Mouse (Mus musculus) MEL (cell line): ENCODE measurements around the gene Fgfr2. TPM values are rescaled to one million over a fixed set of nuclear protein-coding genes. Genes with fewer than 3 reads are reported as not detected.

Experiments
- DNase-seq: peaks from one replicate; pipeline ENCODE4 v3.0.0; 2011; ENCODE audit warnings: low read depth, low spot score
- H3K27ac ChIP-seq: 2 replicates; pipeline ENCODE4 v1.5.1; 2012; ENCODE audit warnings: low read depth, mild to moderate bottlenecking, control low read depth, low read length, moderate library complexity; ENCODE audit not compliant: control insufficient read depth
- H3K27me3 ChIP-seq, 2 experiments: fragments of 150-350 bp in 1 of 2; sonication (generic) in 1 of 2; 2 replicates each; pipeline ENCODE4 v1.6.1; 2012; ENCODE audit warnings: low read length in 2 of 2, mild to moderate bottlenecking in 2 of 2, improper control_type of control experiment in 1 of 2, moderate library complexity in 1 of 2; ENCODE audit not compliant: insufficient read depth in 2 of 2, control insufficient read depth in 1 of 2
- H3K36me3 ChIP-seq, 2 experiments: 2 replicates each; pipeline ENCODE4 v1.6.1; 2012 to 2014; ENCODE audit warnings: low read length in 2 of 2, improper control_type of control experiment in 1 of 2, inconsistent platforms in 1 of 2, mild to moderate bottlenecking in 1 of 2; ENCODE audit not compliant: insufficient read depth in 2 of 2, control insufficient read depth in 1 of 2
- H3K4me1 ChIP-seq, 2 experiments: fragments of 150-350 bp in 1 of 2; sonication (generic) in 1 of 2; 2 replicates each; pipeline ENCODE4 v1.6.1; 2012; ENCODE audit warnings: low read length in 2 of 2, improper control_type of control experiment in 1 of 2, mild to moderate bottlenecking in 1 of 2; ENCODE audit not compliant: insufficient read depth in 2 of 2, control insufficient read depth in 1 of 2
- H3K4me3 ChIP-seq, 2 experiments: fragments of 150-350 bp in 1 of 2; sonication (generic) in 1 of 2; 2 replicates each; pipeline ENCODE4 v1.5.1; 2012; ENCODE audit warnings: low read depth in 2 of 2, low read length in 2 of 2, mild to moderate bottlenecking in 2 of 2, moderate library complexity in 2 of 2, control low read depth in 1 of 2, improper control_type of control experiment in 1 of 2; ENCODE audit not compliant: control insufficient read depth in 1 of 2, insufficient read depth in 1 of 2
- H3K79me2 ChIP-seq: 2 replicates; pipeline ENCODE4 v1.6.1; 2012; ENCODE audit warnings: mild to moderate bottlenecking, low read length, moderate library complexity; ENCODE audit not compliant: control insufficient read depth, poor library complexity, insufficient read depth
- H3K9ac ChIP-seq: 2 replicates; pipeline ENCODE4 v1.6.1; 2012; ENCODE audit warnings: low read depth, mild to moderate bottlenecking, control low read depth, low read length, moderate library complexity; ENCODE audit not compliant: control insufficient read depth, poor library complexity, severe bottlenecking
- H3K9me3 ChIP-seq: fragments of 150-350 bp; sonication (generic); replicated peaks from 2 replicates; pipeline ENCODE4 v1.6.1; 2012; ENCODE audit warnings: mild to moderate bottlenecking, low read length, improper control_type of control experiment, moderate library complexity; ENCODE audit not compliant: insufficient read depth
- BHLHE40 ChIP-seq: IDR thresholded peaks from 2 replicates; pipeline ENCODE4 v1.6.1; 2012; ENCODE audit warnings: low read depth, mild to moderate bottlenecking, inconsistent platforms, low read length, improper control_type of control experiment, borderline replicate concordance
- CHD2 ChIP-seq: IDR thresholded peaks from 2 replicates; pipeline ENCODE4 v1.6.1; 2011; ENCODE audit warnings: low read length, improper control_type of control experiment
- E2F4 ChIP-seq: IDR thresholded peaks from 2 replicates; pipeline ENCODE4 v1.6.1; 2011; ENCODE audit warnings: low read depth, low read length, improper control_type of control experiment, borderline replicate concordance
- ELF1 ChIP-seq: IDR thresholded peaks from 2 replicates; pipeline ENCODE4 v1.6.1; 2014; ENCODE audit warnings: low read depth, mild to moderate bottlenecking, inconsistent platforms, low read length, improper control_type of control experiment, moderate library complexity
- EP300 ChIP-seq, 2 experiments: IDR thresholded peaks; 2 replicates each; pipeline ENCODE4 v1.6.1; 2011; ENCODE audit warnings: improper control_type of control experiment in 2 of 2, low read length in 2 of 2, low read depth in 1 of 2, mild to moderate bottlenecking in 1 of 2
- ETS1 ChIP-seq: IDR thresholded peaks from 2 replicates; pipeline ENCODE4 v1.6.1; 2012; ENCODE audit warnings: low read depth, mild to moderate bottlenecking, inconsistent platforms, low read length, improper control_type of control experiment, moderate library complexity
- GATA1 ChIP-seq: IDR thresholded peaks from 2 replicates; pipeline ENCODE4 v1.6.1; 2011; ENCODE audit warnings: low read depth, low read length, improper control_type of control experiment
- JUND ChIP-seq: IDR thresholded peaks from 2 replicates; pipeline ENCODE4 v1.6.1; 2011; ENCODE audit warnings: low read depth, mild to moderate bottlenecking, improper control_type of control experiment, low read length
- KAT2A ChIP-seq: conservative IDR thresholded peaks from 2 replicates; pipeline ENCODE4 v1.6.1; 2012; ENCODE audit warnings: low read depth, low read length, improper control_type of control experiment, inconsistent platforms
- MAFK ChIP-seq: IDR thresholded peaks from 2 replicates; pipeline ENCODE4 v1.6.1; 2011; ENCODE audit warnings: low read depth, mild to moderate bottlenecking, low read length, improper control_type of control experiment, borderline replicate concordance
- MAX ChIP-seq: IDR thresholded peaks from 2 replicates; pipeline ENCODE4 v1.6.1; 2011; ENCODE audit warnings: low read length, improper control_type of control experiment
- MAZ ChIP-seq: IDR thresholded peaks from 2 replicates; pipeline ENCODE4 v1.6.1; 2012; ENCODE audit warnings: low read depth, mild to moderate bottlenecking, inconsistent platforms, low read length, improper control_type of control experiment
- MEF2A ChIP-seq: IDR thresholded peaks from 2 replicates; pipeline ENCODE4 v1.6.1; 2014; ENCODE audit warnings: low read depth, mild to moderate bottlenecking, inconsistent platforms, low read length, improper control_type of control experiment; ENCODE audit not compliant: poor library complexity, insufficient replicate concordance, severe bottlenecking; ENCODE audit errors: extremely low read depth
- MXI1 ChIP-seq: IDR thresholded peaks from 2 replicates; pipeline ENCODE4 v1.6.1; 2011; ENCODE audit warnings: mild to moderate bottlenecking, low read depth, low read length, improper control_type of control experiment
- MYB ChIP-seq: IDR thresholded peaks from 2 replicates; pipeline ENCODE4 v1.6.1; 2011; ENCODE audit warnings: mild to moderate bottlenecking, low read depth, low read length, improper control_type of control experiment
- MYC ChIP-seq: IDR thresholded peaks from 2 replicates; pipeline ENCODE4 v1.6.1; 2011; ENCODE audit warnings: low read depth, mild to moderate bottlenecking, low read length, improper control_type of control experiment, moderate library complexity
- NRF1 ChIP-seq: IDR thresholded peaks from 2 replicates; pipeline ENCODE4 v1.6.1; 2014; ENCODE audit warnings: low read depth, mild to moderate bottlenecking, inconsistent platforms, low read length, improper control_type of control experiment, moderate library complexity; ENCODE audit not compliant: poor library complexity, insufficient read depth, severe bottlenecking
- POLR2A ChIP-seq, 2 experiments: IDR thresholded peaks; 2 replicates each; pipeline ENCODE4 v1.6.1; 2011 to 2012; ENCODE audit warnings: low read length in 2 of 2, mild to moderate bottlenecking in 2 of 2, control low read depth in 1 of 2, improper control_type of control experiment in 1 of 2, low read depth in 1 of 2, moderate library complexity in 1 of 2; ENCODE audit not compliant: control insufficient read depth in 1 of 2, insufficient read depth in 1 of 2, poor library complexity in 1 of 2
- POLR2AphosphoS2 ChIP-seq: IDR thresholded peaks from 2 replicates; pipeline ENCODE4 v1.6.1; 2011; ENCODE audit warnings: low read length, improper control_type of control experiment
- RAD21 ChIP-seq: IDR thresholded peaks from 2 replicates; pipeline ENCODE4 v1.6.1; 2011; ENCODE audit warnings: mild to moderate bottlenecking, low read depth, low read length, improper control_type of control experiment
- SIN3A ChIP-seq: IDR thresholded peaks from 2 replicates; pipeline ENCODE4 v1.6.1; 2012; ENCODE audit warnings: low read length, improper control_type of control experiment, inconsistent platforms
- SMC3 ChIP-seq: IDR thresholded peaks from 2 replicates; pipeline ENCODE4 v1.6.1; 2011; ENCODE audit warnings: low read depth, low read length, improper control_type of control experiment
- TAL1 ChIP-seq: IDR thresholded peaks from 2 replicates; pipeline ENCODE4 v1.6.1; 2012; ENCODE audit warnings: mild to moderate bottlenecking, inconsistent platforms, low read length, moderate library complexity, mixed read lengths
- TBP ChIP-seq: IDR thresholded peaks from 2 replicates; pipeline ENCODE4 v1.8.0; 2011; ENCODE audit warnings: low read depth, low read length, improper control_type of control experiment
- TCF12 ChIP-seq: IDR thresholded peaks from 2 replicates; pipeline ENCODE4 v1.6.1; 2014; ENCODE audit warnings: low read depth, mild to moderate bottlenecking, inconsistent platforms, low read length, improper control_type of control experiment, moderate library complexity
- UBTF ChIP-seq: IDR thresholded peaks from 2 replicates; pipeline ENCODE4 v1.6.1; 2012; ENCODE audit warnings: low read depth, mild to moderate bottlenecking, inconsistent platforms, low read length, improper control_type of control experiment, moderate library complexity, borderline replicate concordance; ENCODE audit not compliant: insufficient read depth
- ZC3H11A ChIP-seq: IDR thresholded peaks from 2 replicates; pipeline ENCODE4 v1.6.1; 2012; ENCODE audit warnings: low read depth, mild to moderate bottlenecking, inconsistent platforms, low read length, improper control_type of control experiment
- polyA plus RNA-seq, 2 experiments: library from polyadenylated mRNA; stranded (reverse) in 1 of 2; unstranded in 1 of 2; fragments of >175 nt in 1 of 2; fragments of >200 nt in 1 of 2; gene quantifications; 2 replicates each; pipeline versions ENCODE4 v1.2.1 to v1.2.4; 2012; ENCODE audit warnings: low replicate concordance in 2 of 2, low read depth in 1 of 2; ENCODE audit not compliant: insufficient read length in 2 of 2, insufficient read depth in 1 of 2, missing spikeins in 1 of 2
- total RNA-seq: library from RNA; depleted of rRNA; stranded (reverse); fragments of 300-350 nt; gene quantifications from 2 replicates; pipeline ENCODE4 v1.2.3, GENCODE M21; 2012

Gene Fgfr2
- total and polyA plus RNA-seq, 3 experiments, result not detected

- DNase-seq, result peak; percentile 84
- Histone ChIP-seq H3K4me3 (peak overlapping the region; percentile 88 to 94), H3K27me3 (no peaks in the 10 kb centered on the region), H3K36me3 (peaks cover 0 to 27% of the 10 kb centered on the region in 2 experiments; a peak in 2 of 4 replicates), H3K79me2 (peaks cover 41% of the 10 kb centered on the region), H3K9me3 (no peaks in the 10 kb centered on the region), H3K9ac (peak overlapping the region; percentile 89), H3K4me1 (peaks cover 6 to 24% of the 10 kb centered on the region in 2 experiments; a peak in 3 of 4 replicates), H3K27ac (peak overlapping the region; percentile 59)
- TF ChIP-seq MYB (peak; percentile 7; the same call in 1 of the 2 replicates), TBP (0 out of 2 replicates have a peak, but pooled peaks have one; percentile 1), RAD21 (no peak), MXI1 (peak; percentile 31; the same call in 1 of the 2 replicates)
Observed at GRCm38 (mm10) chr7:132931560-132932351, 191.4 kb downstream of the Fgfr2 start.

- no peaks in the 10 kb centered on the region for H3K9me3 ChIP-seq
- H3K27ac ChIP-seq, result peak within 1 kb of the TSS; percentile 68
- H3K9ac ChIP-seq, result peak within 1 kb of the TSS; percentile 89
- DNase-seq, result peak; percentile 99
- H3K79me2 ChIP-seq, result peaks cover 37% of the 10 kb centered on the region
- peak within 1 kb of the TSS; percentile 88 to 94 for H3K4me3 ChIP-seq
- no peaks in the 10 kb centered on the region for H3K27me3 ChIP-seq
- H3K36me3 ChIP-seq, result peaks cover 0 to 24% of the 10 kb centered on the region in 2 experiments; a peak in 2 of 4 replicates
- peaks cover 6 to 19% of the 10 kb centered on the region in 2 experiments; a peak in 3 of 4 replicates for H3K4me1 ChIP-seq
- peak; percentile 93 for TF ChIP-seq MXI1
- no peak for TF ChIP-seq MAFK
- TF ChIP-seq KAT2A, result no peak; the same call in 1 of the 2 replicates
- peak; percentile 82 for TF ChIP-seq POLR2AphosphoS2
- TF ChIP-seq ELF1, result no peak
- no peak for TF ChIP-seq EP300 (IDR thresholded peaks at IDR 0.05; ENCODE audit: low read depth in 1 of 2, low read length in 2 of 2)
- no peak for TF ChIP-seq TAL1
- TF ChIP-seq MYB, result no peak
- TF ChIP-seq BHLHE40, result no peak
- TF ChIP-seq POLR2A (IDR thresholded peaks at IDR 0.05; ENCODE audit: control insufficient read depth in 1 of 2, insufficient read depth in 1 of 2, low read depth in 1 of 2, low read length in 2 of 2, poor library complexity in 1 of 2), result peak; percentile 83 to 94
- TF ChIP-seq UBTF, result no peak
- TF ChIP-seq CHD2, result peak; percentile 32; the same call in 1 of the 2 replicates
- TF ChIP-seq SMC3, result no peak
- peak; percentile 81 for TF ChIP-seq MAX
- peak; percentile 15; the same call in 1 of the 2 replicates for TF ChIP-seq MEF2A
- peak; percentile 63; the same call in 1 of the 2 replicates for TF ChIP-seq NRF1
- peak; percentile 68 for TF ChIP-seq TCF12
- peak; percentile 13; the same call in 1 of the 2 replicates for TF ChIP-seq GATA1
- no peak for TF ChIP-seq RAD21
- TF ChIP-seq SIN3A, result peak; percentile 93
- TF ChIP-seq MAZ, result peak; percentile 44; the same call in 1 of the 2 replicates
- no peak for TF ChIP-seq JUND
- TF ChIP-seq E2F4, result peak; percentile 39; the same call in 1 of the 2 replicates
- TF ChIP-seq ETS1, result peak; percentile 61
- TF ChIP-seq MYC, result peak; percentile 79
- no peak for TF ChIP-seq ZC3H11A
Observed at GRCm38 (mm10) chr7:132930850-132931559, 192.1 kb downstream of the Fgfr2 start, which contains the start of gene Zranb1. Gene Zranb1, plus strand, starts transcription at chr7:132931142.
